Mouse (Mus musculus): ENCODE results near the gene Col6a4. TPM values are rescaled to one million over a fixed set of nuclear protein-coding genes. Genes with fewer than 3 reads are reported as not detected.

The Col6a4 gene
- total and polyA plus RNA-seq, 2 experiments from 2014 or later, result 0.01 TPM; not detected in 1

- no peaks in the 10 kb centered on the region for H3K4me1 ChIP-seq (ENCODE audit: control insufficient read depth, insufficient read depth)
- no peak overlapping the region for H3K27ac ChIP-seq (ENCODE audit: low read depth)
- no peak overlapping the region for H3K4me3 ChIP-seq (ENCODE audit: low read depth, low read length)
- H3K9ac ChIP-seq (replicated peaks; ENCODE audit: low read depth, low read length), result no peak overlapping the region
- WGBS, result 66% methylated on average over 22 of the region's 22 CpGs
- no peaks in the 10 kb centered on the region for H3K9me3 ChIP-seq (replicated peaks; ENCODE audit: control insufficient read depth, low read length)
- TF ChIP-seq CTCF (IDR thresholded peaks at IDR 0.05; ENCODE audit: low read depth) (no peak), EP300 (IDR thresholded peaks at IDR 0.05; ENCODE audit: low read depth) (no peak)
- no peaks in the 10 kb centered on the region for H3K36me3 ChIP-seq (replicated peaks; ENCODE audit: control insufficient read depth, insufficient read depth, low read length)
- no peak overlapping the region for H3K4me2 ChIP-seq (ENCODE audit: low read depth, low read length)
- DNase-seq (ENCODE audit: low spot score) (no peak), ATAC-seq (ENCODE audit: insufficient read depth, low read depth) (no peak)
- no peaks in the 10 kb centered on the region for H3K27me3 ChIP-seq (ENCODE audit: control insufficient read depth, insufficient read depth, low read length)
Measured at GRCm38 (mm10) chr9:106099379-106100021, 2.9 kb upstream of the Col6a4 start.

GRCm38 (mm10) chr9:106081528-106081927 is 15.1 kb downstream of the Col6a4 start:
- Histone ChIP-seq H3K27ac (ENCODE audit: low read depth) (no peak overlapping the region), H3K4me2 (ENCODE audit: low read depth, low read length) (no peak overlapping the region), H3K4me1 (ENCODE audit: control insufficient read depth, insufficient read depth) (no peaks in the 10 kb centered on the region), H3K27me3 (ENCODE audit: control insufficient read depth, insufficient read depth, low read length) (no peaks in the 10 kb centered on the region), H3K36me3 (replicated peaks; ENCODE audit: control insufficient read depth, insufficient read depth, low read length) (no peaks in the 10 kb centered on the region), H3K9ac (replicated peaks; ENCODE audit: low read depth, low read length) (no peak overlapping the region), H3K9me3 (replicated peaks; ENCODE audit: control insufficient read depth, low read length) (no peaks in the 10 kb centered on the region), H3K4me3 (ENCODE audit: low read depth, low read length) (no peak overlapping the region)
- TF ChIP-seq CTCF (IDR thresholded peaks at IDR 0.05; ENCODE audit: low read depth) (no peak), EP300 (IDR thresholded peaks at IDR 0.05; ENCODE audit: low read depth) (no peak)
- ATAC-seq (ENCODE audit: insufficient read depth, low read depth), result no peak
- no peak for DNase-seq (ENCODE audit: low spot score)
- WGBS, result 72% methylated on average over 5 of the region's 5 CpGs

GRCm38 (mm10) chr9:106080261-106081033 is 16.1 kb downstream of the Col6a4 start:
- Histone ChIP-seq H3K9ac (replicated peaks; ENCODE audit: low read depth, low read length) (no peak overlapping the region), H3K27ac (ENCODE audit: low read depth) (no peak overlapping the region), H3K36me3 (replicated peaks; ENCODE audit: control insufficient read depth, insufficient read depth, low read length) (no peaks in the 10 kb centered on the region), H3K4me2 (ENCODE audit: low read depth, low read length) (no peak overlapping the region), H3K4me3 (ENCODE audit: low read depth, low read length) (no peak overlapping the region), H3K27me3 (ENCODE audit: control insufficient read depth, insufficient read depth, low read length) (no peaks in the 10 kb centered on the region), H3K9me3 (replicated peaks; ENCODE audit: control insufficient read depth, low read length) (no peaks in the 10 kb centered on the region), H3K4me1 (ENCODE audit: control insufficient read depth, insufficient read depth) (no peaks in the 10 kb centered on the region)
- ATAC-seq (ENCODE audit: insufficient read depth, low read depth), result no peak
- TF ChIP-seq EP300 (IDR thresholded peaks at IDR 0.05; ENCODE audit: low read depth) (no peak), CTCF (IDR thresholded peaks at IDR 0.05; ENCODE audit: low read depth) (peak; percentile 43)
- DNase-seq (ENCODE audit: low spot score), result no peak
- WGBS, result 52% methylated on average over 12 of the region's 12 CpGs

GRCm38 (mm10) chr9:106077953-106078352 is 18.6 kb downstream of the Col6a4 start:
- Histone ChIP-seq H3K4me2 (ENCODE audit: low read depth, low read length) (no peak overlapping the region), H3K27me3 (ENCODE audit: control insufficient read depth, insufficient read depth, low read length) (no peaks in the 10 kb centered on the region), H3K27ac (ENCODE audit: low read depth) (no peak overlapping the region), H3K36me3 (replicated peaks; ENCODE audit: control insufficient read depth, insufficient read depth, low read length) (no peaks in the 10 kb centered on the region), H3K9me3 (replicated peaks; ENCODE audit: control insufficient read depth, low read length) (no peaks in the 10 kb centered on the region), H3K4me3 (ENCODE audit: low read depth, low read length) (no peak overlapping the region), H3K9ac (replicated peaks; ENCODE audit: low read depth, low read length) (no peak overlapping the region), H3K4me1 (ENCODE audit: control insufficient read depth, insufficient read depth) (no peaks in the 10 kb centered on the region)
- TF ChIP-seq EP300 (IDR thresholded peaks at IDR 0.05; ENCODE audit: low read depth), result no peak
- TF ChIP-seq CTCF (IDR thresholded peaks at IDR 0.05; ENCODE audit: low read depth), result no peak
- no peak for ATAC-seq (ENCODE audit: insufficient read depth, low read depth)
- DNase-seq (ENCODE audit: low spot score), result no peak
- WGBS, result 60% methylated on average over 3 of the region's 3 CpGs

- 59% methylated on average over 5 of the region's 5 CpGs for WGBS
- Histone ChIP-seq H3K9me3 (replicated peaks; ENCODE audit: control insufficient read depth, low read length) (no peaks in the 10 kb centered on the region), H3K36me3 (replicated peaks; ENCODE audit: control insufficient read depth, insufficient read depth, low read length) (no peaks in the 10 kb centered on the region), H3K4me1 (ENCODE audit: control insufficient read depth, insufficient read depth) (no peaks in the 10 kb centered on the region), H3K27ac (ENCODE audit: low read depth) (no peak overlapping the region), H3K4me2 (ENCODE audit: low read depth, low read length) (no peak overlapping the region), H3K4me3 (ENCODE audit: low read depth, low read length) (no peak overlapping the region), H3K27me3 (ENCODE audit: control insufficient read depth, insufficient read depth, low read length) (no peaks in the 10 kb centered on the region), H3K9ac (replicated peaks; ENCODE audit: low read depth, low read length) (no peak overlapping the region)
- no peak for ATAC-seq (ENCODE audit: insufficient read depth, low read depth)
- TF ChIP-seq EP300 (IDR thresholded peaks at IDR 0.05; ENCODE audit: low read depth) (no peak), CTCF (IDR thresholded peaks at IDR 0.05; ENCODE audit: low read depth) (no peak)
- no peak for DNase-seq (ENCODE audit: low spot score)
Measured at GRCm38 (mm10) chr9:106076234-106076633, 20.3 kb downstream of the Col6a4 start.

Measured in heart, postnatal 0 days (tissue).